Mouse (Mus musculus): ENCODE measurements around the gene Sbf1. TPM values are rescaled to one million over a fixed set of nuclear protein-coding genes. Genes with fewer than 3 reads are reported as not detected.

The Sbf1 gene
- 227 and 272 TPM in 2 replicates for polyA plus RNA-seq (2012; rRNA removed)

GRCm38 (mm10) chr15:89315190-89315731 lies at the start of gene Sbf1:
TSS of gene Sbf1 (minus strand) at chr15:89315311.

DNA sequence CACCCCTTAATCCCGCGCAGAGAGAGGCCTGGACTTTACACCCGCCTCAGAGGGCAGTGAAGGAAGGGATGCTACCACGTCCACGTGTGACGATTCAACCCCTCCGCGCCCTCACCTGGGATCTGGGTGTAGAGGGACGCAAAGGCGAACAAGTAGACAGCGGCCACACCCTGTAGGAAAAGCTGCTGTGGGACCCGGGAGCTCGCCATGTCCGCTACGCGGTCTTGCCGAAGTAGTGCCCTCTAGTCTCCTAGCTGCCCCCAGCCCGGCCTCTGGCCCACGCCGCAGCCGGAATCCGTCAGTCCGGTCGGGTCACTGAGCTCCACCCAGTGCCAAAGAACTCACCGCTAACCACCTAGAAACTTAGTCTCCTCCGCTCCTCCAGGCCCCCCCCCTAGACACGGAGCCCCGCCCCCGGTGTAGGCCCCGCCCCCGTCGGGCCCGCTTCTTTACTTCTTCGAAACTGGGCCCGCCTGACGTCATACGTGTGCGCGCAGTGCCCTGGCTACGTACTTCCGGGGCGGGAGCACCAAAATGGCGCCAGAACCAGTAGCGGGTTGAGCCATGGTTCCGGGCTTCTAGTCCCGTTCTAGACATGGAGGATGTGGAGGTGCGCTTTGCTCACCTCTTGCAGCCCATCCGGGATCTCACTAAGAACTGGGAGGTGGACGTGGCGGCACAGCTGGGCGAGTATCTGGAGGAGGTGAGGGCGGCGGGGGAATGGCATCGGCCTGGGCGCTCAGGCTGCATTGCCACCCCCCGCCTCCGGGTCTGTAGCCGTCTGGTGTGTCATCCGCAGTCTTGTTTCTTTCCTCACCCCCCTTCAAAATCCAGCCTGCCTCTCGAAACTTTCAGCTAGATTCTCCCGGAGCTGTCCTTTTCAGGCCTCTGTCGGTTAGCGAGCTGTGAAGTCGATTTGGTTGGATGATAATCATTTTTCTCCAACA lies 40.4 kb upstream of the Sbf1 start, which contains the start of the genes Lmf2 and Ncaph2:
Gene Lmf2, minus strand, starts transcription at position 419 of the 947 bp plus-strand sequence.
Gene Ncaph2, plus strand, starts transcription at position 479 of the 947 bp plus-strand sequence.

GRCm38 (mm10) chr15:89334271-89334670 lies 19.2 kb upstream of the Sbf1 start, which contains the start of gene Miox:
TSS of gene Miox (plus strand) at chr15:89334398.

DNA sequence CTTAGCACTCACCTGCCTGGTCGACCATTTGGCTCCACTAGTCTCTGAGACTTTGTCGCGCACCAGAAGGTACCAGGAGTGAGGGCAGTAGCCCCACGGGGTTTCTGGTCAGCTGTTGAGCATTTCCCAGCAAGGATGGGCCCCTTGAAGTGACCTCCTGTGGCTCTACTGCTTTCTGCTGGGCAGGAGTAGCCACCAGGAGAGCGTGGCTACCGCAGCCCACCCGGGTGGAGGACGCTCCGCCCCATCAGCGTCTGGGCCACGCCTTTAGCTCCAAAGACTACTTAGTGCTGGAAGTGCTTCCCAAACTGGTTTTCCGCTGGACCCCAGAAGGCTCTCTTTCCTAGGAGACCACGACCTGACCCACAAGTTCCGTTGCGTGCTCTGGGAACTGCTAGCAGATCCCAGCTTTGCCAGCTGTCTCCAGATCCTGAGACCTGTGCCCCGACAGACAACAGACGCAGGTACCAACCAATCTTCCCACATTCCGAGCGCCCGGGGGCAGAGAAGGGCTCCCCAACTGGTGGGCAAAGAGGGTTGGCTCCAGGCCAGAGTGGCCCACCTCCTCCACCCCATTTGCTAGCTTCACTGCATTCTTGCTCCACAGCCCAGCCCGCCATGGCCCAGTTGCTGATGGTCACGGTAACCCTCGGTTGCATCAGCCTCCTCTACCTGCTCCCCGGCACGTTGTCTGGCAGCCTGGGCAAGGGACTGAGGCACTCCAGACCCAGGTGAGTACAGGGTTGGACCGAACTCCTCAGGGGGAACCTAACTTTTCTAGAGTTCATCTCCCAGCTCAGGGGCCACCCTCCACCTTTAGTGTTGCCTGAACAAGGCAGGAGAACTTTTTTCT lies 7.8 kb upstream of the Sbf1 start, which contains the start of gene Adm2:
Gene Adm2, plus strand, starts transcription at position 51 of the 853 bp plus-strand sequence.

Other genes starting within 250 kb of the Sbf1 start
- gene Trabd, start 240.2 kb downstream of the Sbf1 start, polyA plus RNA-seq (2012; rRNA removed): 79.8 and 87.2 TPM in 2 replicates
- 66.7 and 76.7 TPM in 2 replicates for gene Selenoo, start 226.2 kb downstream of the Sbf1 start, polyA plus RNA-seq (2012; rRNA removed)
- gene Tubgcp6, start 192.2 kb downstream of the Sbf1 start, polyA plus RNA-seq (2012; rRNA removed): 27.6 and 29.1 TPM in 2 replicates
- gene Hdac10, start 186.6 kb downstream of the Sbf1 start, polyA plus RNA-seq (2012; rRNA removed): 34.5 and 42.0 TPM in 2 replicates
- gene Mapk12, start 174.6 kb downstream of the Sbf1 start, polyA plus RNA-seq (2012; rRNA removed): 4.7 and 4.8 TPM in 2 replicates
- gene Mapk11, start 165.7 kb downstream of the Sbf1 start, polyA plus RNA-seq (2012; rRNA removed): 3.1 and 3.6 TPM in 2 replicates
- 407 and 411 TPM in 2 replicates for gene Plxnb2, start 134.5 kb downstream of the Sbf1 start, polyA plus RNA-seq (2012; rRNA removed)
- 13.8 and 18.4 TPM in 2 replicates for gene Dennd6b, start 118.8 kb downstream of the Sbf1 start, polyA plus RNA-seq (2012; rRNA removed)
- 241 and 282 TPM in 2 replicates for gene Ppp6r2, start 103.8 kb downstream of the Sbf1 start, polyA plus RNA-seq (2012; rRNA removed)
- gene Adm2, start 7.4 kb upstream of the Sbf1 start, polyA plus RNA-seq (2012; rRNA removed): 0.30 and 1.4 TPM in 2 replicates
- 0.20 TPM in 1 of 2 replicates, not detected in the other for gene Miox, start 19.1 kb upstream of the Sbf1 start, polyA plus RNA-seq (2012; rRNA removed)
- 43.5 and 43.9 TPM in 2 replicates for gene Lmf2, start 40.3 kb upstream of the Sbf1 start, polyA plus RNA-seq (2012; rRNA removed)
- gene Ncaph2, start 40.4 kb upstream of the Sbf1 start, polyA plus RNA-seq (2012; rRNA removed): 122 and 131 TPM in 2 replicates
- gene Sco2, start 58.5 kb upstream of the Sbf1 start, polyA plus RNA-seq (2012; rRNA removed): 52.1 and 55.9 TPM in 2 replicates
- gene Tymp, start 61.7 kb upstream of the Sbf1 start, polyA plus RNA-seq (2012; rRNA removed): 8.3 and 8.6 TPM in 2 replicates
- 48.4 and 50.3 TPM in 2 replicates for gene Odf3b, start 64.0 kb upstream of the Sbf1 start, polyA plus RNA-seq (2012; rRNA removed)
- gene Klhdc7b, start 69.6 kb upstream of the Sbf1 start, polyA plus RNA-seq (2012; rRNA removed): 0.27 and 0.44 TPM in 2 replicates
- 0.37 TPM in 1 of 2 replicates, not detected in the other for gene Syce3, start 95.2 kb upstream of the Sbf1 start, polyA plus RNA-seq (2012; rRNA removed)
- gene Cpt1b, start 110.6 kb upstream of the Sbf1 start, polyA plus RNA-seq (2012; rRNA removed): 2.4 and 3.1 TPM in 2 replicates
- 0.54 and 0.65 TPM in 2 replicates for gene C730034F03Rik, start 114.3 kb upstream of the Sbf1 start, polyA plus RNA-seq (2012; rRNA removed)
- 2.7 and 4.2 TPM in 2 replicates for gene Gm44502, start 114.4 kb upstream of the Sbf1 start, polyA plus RNA-seq (2012; rRNA removed)
- 84.7 and 107 TPM in 2 replicates for gene Chkb, start 114.6 kb upstream of the Sbf1 start, polyA plus RNA-seq (2012; rRNA removed)
- gene Mapk8ip2, start 138.6 kb upstream of the Sbf1 start, polyA plus RNA-seq (2012; rRNA removed): 2.3 and 2.4 TPM in 2 replicates
- 45.2 and 46.6 TPM in 2 replicates for gene Arsa, start 162.1 kb upstream of the Sbf1 start, polyA plus RNA-seq (2012; rRNA removed)
- gene Shank3, start 184.3 kb upstream of the Sbf1 start, polyA plus RNA-seq (2012; rRNA removed): 11.4 and 11.7 TPM in 2 replicates

All from colon, adult 2 months (tissue).